Comparison of ENCODE assay signal across 8 mouse cellular contexts in the genomic region with DNA sequence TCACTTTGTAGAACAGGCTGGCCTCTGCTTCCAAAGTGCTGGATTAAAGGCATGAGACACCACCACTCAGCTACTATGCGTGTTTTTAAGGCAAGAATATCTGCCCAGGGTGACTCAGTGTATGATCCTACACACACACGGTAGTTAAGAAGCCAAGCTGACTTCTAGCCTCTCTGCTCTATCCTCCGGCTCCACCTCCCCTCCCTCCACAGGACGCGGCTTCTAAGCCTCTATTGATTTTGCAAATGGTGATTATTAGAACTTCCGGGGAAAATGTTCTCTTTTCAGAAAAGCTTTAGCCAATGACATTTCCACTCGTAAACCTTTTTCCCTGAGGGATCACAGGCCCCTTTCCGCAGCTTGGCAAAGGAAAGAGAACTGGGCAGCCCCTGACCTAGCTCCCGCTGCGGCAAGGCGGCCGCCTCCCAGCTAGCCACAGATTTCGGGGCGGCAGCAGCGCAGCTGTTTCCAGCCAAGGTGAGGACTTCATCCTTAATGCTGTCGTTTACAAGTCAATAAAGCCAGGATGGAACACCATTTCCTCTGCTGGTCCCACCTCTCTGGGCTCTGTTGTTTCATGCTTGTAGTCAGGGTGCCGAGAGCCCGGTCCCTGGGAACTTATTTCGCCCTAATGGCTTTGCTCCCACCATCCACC.
A peak's percentile ranks its signal among the peaks of the same experiment; 100 is the strongest.
DNase-seq lines count a peak whose midpoint lies in the region; ATAC-seq lines count a peak whose summit lies in the region.

No protein-coding gene starts in this region.

- ATAC-seq in hindbrain, embryonic 16.5 days = no peak
- no peak for ATAC-seq in midbrain, embryonic 14.5 days (ENCODE audit: low FRiP score, low TSS enrichment)

- no peaks in the 10 kb centered on the region for H3K9me3 ChIP-seq in heart, embryonic 10.5 days
- no peaks in the 10 kb centered on the region for H3K9me3 ChIP-seq in hindbrain, embryonic 16.5 days (ENCODE audit: control insufficient read depth, low read length)
- no peaks in the 10 kb centered on the region for H3K9me3 ChIP-seq in midbrain, embryonic 14.5 days (ENCODE audit: control insufficient read depth, low read length)

- DNase-seq in heart, embryonic 10.5 days (ENCODE audit: low spot score) = no peak
- no peak for DNase-seq in heart, adult 11 months
- DNase-seq in embryo, embryonic 11 days = peak; percentile 59
- peak; percentile 40 for DNase-seq in midbrain, embryonic 14.5 days
- no peak for DNase-seq in ovary, postnatal 10 days (ENCODE audit: low spot score)
- no peak for DNase-seq in retina, embryonic 14.5 days (ENCODE audit: low spot score)
- DNase-seq in adrenal gland, postnatal 25 days = no peak

- peak overlapping the region; percentile 52 for H3K4me2 ChIP-seq in hindbrain, embryonic 16.5 days (ENCODE audit: low read length)
- H3K4me2 ChIP-seq in midbrain, embryonic 14.5 days (ENCODE audit: low read length) = peak overlapping the region; percentile 49

- H3K27me3 ChIP-seq in heart, embryonic 10.5 days (ENCODE audit: insufficient read depth, poor library complexity, severe bottlenecking) = peaks cover 5% of the 10 kb centered on the region; the same call in 1 of the 2 replicates
- H3K27me3 ChIP-seq in hindbrain, embryonic 16.5 days (replicated peaks; ENCODE audit: control insufficient read depth, insufficient read depth, low read length) = no peaks in the 10 kb centered on the region
- H3K27me3 ChIP-seq in midbrain, embryonic 14.5 days (ENCODE audit: control insufficient read depth, insufficient read depth, low read length) = peaks cover 17% of the 10 kb centered on the region; the same call in 1 of the 2 replicates

- peaks cover 36% of the 10 kb centered on the region for H3K4me1 ChIP-seq in heart, embryonic 10.5 days
- peaks cover 8% of the 10 kb centered on the region for H3K4me1 ChIP-seq in hindbrain, embryonic 16.5 days (ENCODE audit: control insufficient read depth, insufficient read depth, low read depth, low read length)
- H3K4me1 ChIP-seq in midbrain, embryonic 14.5 days (ENCODE audit: control insufficient read depth, insufficient read depth, low read length) = peaks cover 22% of the 10 kb centered on the region

- 3% methylated on average over 19 of the region's 19 CpGs for WGBS in heart, embryonic 10.5 days
- 10% methylated on average over 19 of the region's 19 CpGs for WGBS in hindbrain, embryonic 16.5 days
- WGBS in midbrain, embryonic 14.5 days = 5% methylated on average over 19 of the region's 19 CpGs

- H3K9ac ChIP-seq in hindbrain, embryonic 16.5 days (ENCODE audit: low read depth, low read length) = peak overlapping the region; percentile 42; the same call in 1 of the 2 replicates
- H3K9ac ChIP-seq in midbrain, embryonic 14.5 days (replicated peaks; ENCODE audit: low read length) = peak overlapping the region; percentile 42

- no peaks in the 10 kb centered on the region for H3K36me3 ChIP-seq in heart, embryonic 10.5 days
- no peaks in the 10 kb centered on the region for H3K36me3 ChIP-seq in hindbrain, embryonic 16.5 days (ENCODE audit: control insufficient read depth, insufficient read depth, low read length)
- no peaks in the 10 kb centered on the region for H3K36me3 ChIP-seq in midbrain, embryonic 14.5 days (ENCODE audit: control insufficient read depth, insufficient read depth, low read length)

- H3K4me3 ChIP-seq in heart, embryonic 10.5 days = peak overlapping the region; percentile 55
- H3K4me3 ChIP-seq in hindbrain, embryonic 16.5 days (ENCODE audit: low read length) = peak overlapping the region; percentile 21; the same call in 1 of the 2 replicates
- peak overlapping the region; percentile 22; the same call in 1 of the 2 replicates for H3K4me3 ChIP-seq in midbrain, embryonic 14.5 days (replicated peaks; ENCODE audit: low read depth, low read length)

- peak overlapping the region; percentile 73 for H3K27ac ChIP-seq in heart, embryonic 10.5 days
- no peak overlapping the region for H3K27ac ChIP-seq in hindbrain, embryonic 16.5 days (ENCODE audit: low read depth, low read length)
- no peak overlapping the region for H3K27ac ChIP-seq in midbrain, embryonic 14.5 days (replicated peaks; ENCODE audit: low read depth, low read length)

Comparison
In these comparisons a context has a peak if more than half of its experiments do, and no peak if none do; other contexts are left out.
1. DNase-seq: peak in embryo, embryonic 11 days (single experiment) and midbrain, embryonic 14.5 days (single experiment); none in heart, embryonic 10.5 days (single experiment), heart, adult 11 months (single experiment), ovary, postnatal 10 days (single experiment), retina, embryonic 14.5 days (single experiment) and adrenal gland, postnatal 25 days (single experiment).
2. Peak in every context shown above with its lines, with median percentiles within 50 percentile points of each other: H3K4me3 ChIP-seq.